Mouse (Mus musculus) cerebellum, postnatal 10 days (tissue): ENCODE results near the gene Evpl.

Source experiments
- DNase-seq, 2 experiments: peaks; one replicate each; pipeline ENCODE4 v3.0.0; 2021; ENCODE audit warnings: mixed read lengths in 2 of 2

The Evpl gene

GRCm38 (mm10) chr11:116212847-116213246, 25.0 kb downstream of the Evpl start:
- no peak for DNase-seq

DNA sequence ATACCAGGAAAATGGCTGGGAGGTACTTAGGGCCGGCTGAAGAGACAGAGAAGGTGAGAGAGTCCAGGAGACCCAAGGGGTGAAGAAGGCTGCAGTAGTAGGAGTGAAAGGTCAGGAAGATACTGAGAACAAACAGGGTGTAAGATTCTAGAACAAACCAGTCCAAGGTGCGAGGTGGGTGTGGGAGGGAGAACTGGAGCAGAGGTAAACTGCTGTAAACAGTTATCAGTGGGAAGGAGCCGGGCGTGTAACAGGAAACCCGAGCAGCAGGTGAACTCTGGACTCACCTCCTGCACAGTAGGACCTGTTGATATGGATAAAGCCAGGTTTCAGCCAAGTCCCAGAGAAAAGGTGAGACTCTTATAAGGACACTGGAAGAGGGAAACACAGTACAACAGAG, 27.2 kb downstream of the Evpl start:
- no peak for DNase-seq

GRCm38 (mm10) chr11:116209257-116209656, 28.6 kb downstream of the Evpl start:
- DNase-seq: no peak

DNA sequence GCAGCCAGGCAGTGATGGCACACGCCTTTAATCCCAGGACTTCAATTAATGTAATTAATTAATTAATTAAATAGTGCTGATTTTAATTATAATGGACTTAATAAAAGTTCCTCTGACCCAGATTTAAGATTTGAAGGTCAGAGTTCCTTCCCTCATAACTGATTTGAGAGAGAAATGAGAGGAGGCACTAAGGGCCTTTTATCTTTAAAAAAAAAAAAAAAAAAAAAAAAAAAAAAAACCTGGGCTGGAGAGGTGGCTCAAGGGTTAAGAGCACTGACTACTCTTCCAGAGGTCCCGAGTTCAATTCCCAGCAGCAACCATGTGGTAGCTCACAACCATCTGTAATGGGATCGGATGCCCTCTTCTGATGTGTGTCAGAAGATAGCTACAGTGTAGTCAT, 29.2 kb downstream of the Evpl start:
- DNase-seq: no peak

DNA sequence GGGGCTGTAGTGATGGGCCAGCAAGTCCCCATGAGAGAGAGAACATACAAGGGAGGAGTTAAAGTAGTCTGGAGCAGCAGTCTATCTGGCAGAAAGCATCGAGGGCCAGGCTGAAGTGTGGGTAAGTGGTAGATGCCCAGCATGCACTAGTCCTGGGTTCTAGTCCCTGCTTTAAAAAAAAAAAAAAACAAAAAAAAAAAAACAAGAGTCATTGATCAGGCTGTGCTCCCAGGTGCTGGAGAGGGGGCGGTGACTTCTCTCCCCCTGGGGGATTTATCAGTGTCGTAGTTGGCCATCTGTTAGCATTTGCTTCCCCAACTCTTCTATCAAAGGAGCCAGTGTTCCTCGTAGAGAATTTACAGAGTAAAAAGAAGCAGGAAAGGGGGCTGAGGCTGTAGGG, 31.2 kb downstream of the Evpl start:
- DNase-seq: no peak

- no peak for DNase-seq
Observed at GRCm38 (mm10) chr11:116203150-116203549, 34.7 kb downstream of the Evpl start.

DNA sequence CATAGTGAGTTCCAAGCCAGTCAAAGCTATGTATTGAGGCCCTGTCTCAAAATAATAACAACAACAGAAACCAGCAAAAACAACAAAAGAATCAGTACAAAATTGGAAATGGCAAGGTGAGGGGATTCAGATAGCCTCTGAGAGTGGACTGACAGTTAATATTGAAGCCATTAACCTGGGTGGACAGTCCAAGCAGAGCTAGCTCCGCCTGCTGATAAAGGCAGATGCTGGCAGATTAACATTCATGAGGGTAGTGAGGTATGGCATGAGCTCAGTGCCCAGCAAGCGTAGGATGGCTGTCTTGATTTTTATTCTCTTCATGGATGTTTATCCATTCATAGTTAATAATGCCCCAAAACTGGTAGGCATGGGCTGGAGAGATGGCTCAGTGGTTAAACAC, 36.7 kb downstream of the Evpl start:
- no peak for DNase-seq

- DNase-seq: peak; percentile 98 to 99
Observed at GRCm38 (mm10) chr11:116198639-116199531, 39.0 kb downstream of the Evpl start, which contains the start of the genes Ten1 and Acox1. Gene Ten1, plus strand, starts transcription at chr11:116198855. Gene Acox1, minus strand, starts transcription at chr11:116199045.

- DNase-seq: no peak
Observed at GRCm38 (mm10) chr11:116198132-116198531, 39.7 kb downstream of the Evpl start.

DNA sequence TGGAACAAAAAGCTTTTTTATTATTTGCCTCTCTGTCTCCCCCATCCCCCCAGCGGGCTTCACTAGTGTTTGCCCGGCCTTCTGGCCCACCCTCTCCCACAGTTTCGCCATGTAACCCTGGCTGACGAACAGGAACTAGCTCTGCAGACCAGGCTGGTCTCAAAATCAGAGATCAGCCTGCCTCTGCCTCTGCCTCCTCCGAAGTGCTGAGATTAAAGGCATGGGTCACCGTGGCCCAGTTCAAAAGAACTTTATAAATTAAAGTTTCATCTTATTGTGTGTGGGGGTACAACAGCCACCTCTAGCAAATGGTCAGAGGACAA, 40.3 kb downstream of the Evpl start:
- DNase-seq: no peak

- DNase-seq: no peak
Observed at GRCm38 (mm10) chr11:116196866-116197583, 40.9 kb downstream of the Evpl start.

DNA sequence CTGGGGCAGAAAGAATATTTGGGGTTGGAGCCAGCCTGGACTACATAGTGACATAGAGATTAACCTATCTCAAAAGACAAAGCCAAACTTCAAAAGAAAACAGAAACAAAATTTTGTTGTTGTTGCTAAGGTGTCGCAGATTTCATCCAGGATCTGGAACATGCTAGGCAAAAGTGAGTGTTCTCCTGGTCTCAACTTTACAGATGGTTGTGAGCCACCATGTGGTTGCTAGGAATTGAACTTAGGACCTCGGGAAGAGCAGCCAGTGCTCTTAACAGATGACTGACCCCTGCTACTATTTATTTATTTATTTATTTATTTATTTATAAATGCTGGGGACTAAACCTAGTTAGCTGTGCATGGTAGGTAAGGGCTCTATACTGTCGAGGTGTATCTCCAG, 41.5 kb downstream of the Evpl start:
- DNase-seq: no peak

DNA sequence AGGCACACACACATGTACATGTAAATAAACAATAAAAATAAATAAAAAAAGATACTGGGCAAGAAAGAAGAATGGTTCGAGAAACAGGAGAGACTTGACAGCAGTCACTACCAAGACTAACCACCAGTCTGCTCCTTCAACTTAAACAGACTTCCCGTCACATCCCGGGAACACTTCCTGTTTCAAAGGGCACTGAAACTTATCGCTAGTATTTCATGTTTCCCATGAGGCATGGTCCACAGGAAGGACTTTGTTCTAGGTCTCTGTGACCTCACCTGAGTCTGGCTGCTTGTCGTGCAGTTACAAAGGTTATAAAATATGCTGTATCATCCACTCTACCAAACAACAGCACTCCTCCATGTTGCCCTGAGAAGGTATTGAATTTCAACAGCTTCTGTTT, 42.6 kb downstream of the Evpl start:
- DNase-seq: no peak

GRCm38 (mm10) chr11:116194619-116195018, 43.3 kb downstream of the Evpl start:
- DNase-seq: no peak

DNA sequence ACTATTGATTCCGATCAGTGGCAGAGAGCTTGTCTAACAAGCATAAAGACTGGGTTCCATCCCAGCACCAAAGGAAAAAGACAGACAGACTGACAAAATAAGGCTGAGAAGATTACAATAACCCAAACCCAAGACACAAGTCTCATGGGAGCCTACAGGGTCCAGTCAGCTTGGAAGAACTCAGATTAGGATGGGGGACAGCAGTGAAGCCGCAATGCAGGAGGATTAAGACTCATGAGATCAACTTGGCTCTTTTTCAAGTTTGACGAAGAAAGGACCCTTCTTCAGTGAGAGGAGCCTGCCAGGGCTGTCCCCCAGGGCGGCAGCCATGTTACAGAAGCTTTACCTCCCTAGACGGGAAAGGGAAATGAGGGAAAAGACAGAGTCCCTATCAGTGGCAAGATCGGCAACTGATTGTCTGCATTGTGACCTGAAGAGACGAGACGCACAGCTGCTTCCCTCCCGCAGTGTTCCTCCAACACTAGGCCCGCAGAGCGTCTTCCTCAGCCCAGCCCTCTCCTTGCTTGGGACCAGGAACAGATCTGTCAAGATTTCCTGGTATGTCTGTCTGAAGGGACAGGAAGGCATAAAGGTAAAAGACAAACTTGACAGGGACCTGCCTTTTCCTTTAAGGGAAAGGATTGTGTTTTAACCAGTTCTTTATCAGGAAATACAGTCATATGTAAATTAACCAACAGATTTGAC, 50.5 kb downstream of the Evpl start:
- DNase-seq: no peak

GRCm38 (mm10) chr11:116186360-116186759, 51.5 kb downstream of the Evpl start:
- no peak for DNase-seq

- DNase-seq: peak in 1 of 2 experiments; percentile 36
Observed at GRCm38 (mm10) chr11:116185836-116186235, 52.0 kb downstream of the Evpl start.

DNA sequence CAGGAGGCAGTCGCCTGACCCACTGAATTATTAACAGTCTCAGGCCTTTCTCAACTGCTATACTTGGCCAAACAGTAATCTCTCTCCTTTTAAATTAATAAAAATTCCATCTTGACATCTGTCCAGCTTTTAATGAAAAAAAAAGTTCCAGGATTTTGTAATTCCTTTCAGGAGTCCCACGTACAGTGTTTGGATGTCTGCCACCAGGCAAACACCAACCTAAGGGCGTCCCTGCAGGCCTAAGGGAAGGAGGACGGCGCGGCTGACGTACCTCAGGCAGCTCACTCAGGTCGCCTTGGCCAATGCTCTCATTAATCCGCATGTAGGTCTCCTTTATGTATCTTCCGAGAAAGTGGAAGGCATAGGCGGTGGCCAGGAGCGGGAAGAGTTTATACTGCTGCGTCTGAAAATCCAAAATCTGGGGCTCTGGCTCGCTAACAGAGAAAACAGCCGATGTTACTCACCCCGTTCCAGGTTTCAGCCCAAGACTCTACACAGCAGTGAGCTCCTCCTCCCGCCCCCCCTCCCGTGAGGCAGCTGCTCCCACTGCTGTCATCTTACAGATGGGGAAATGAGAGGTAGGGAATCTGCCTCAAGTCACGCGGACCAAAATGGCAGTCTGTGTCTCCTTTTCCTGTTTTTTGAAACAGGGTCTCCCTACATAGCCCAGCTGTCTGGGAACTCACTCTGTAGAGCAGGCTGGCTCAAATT, 59.3 kb downstream of the Evpl start:
- DNase-seq: no peak

- DNase-seq: no peak
Observed at GRCm38 (mm10) chr11:116176010-116176409, 61.9 kb downstream of the Evpl start.

DNA sequence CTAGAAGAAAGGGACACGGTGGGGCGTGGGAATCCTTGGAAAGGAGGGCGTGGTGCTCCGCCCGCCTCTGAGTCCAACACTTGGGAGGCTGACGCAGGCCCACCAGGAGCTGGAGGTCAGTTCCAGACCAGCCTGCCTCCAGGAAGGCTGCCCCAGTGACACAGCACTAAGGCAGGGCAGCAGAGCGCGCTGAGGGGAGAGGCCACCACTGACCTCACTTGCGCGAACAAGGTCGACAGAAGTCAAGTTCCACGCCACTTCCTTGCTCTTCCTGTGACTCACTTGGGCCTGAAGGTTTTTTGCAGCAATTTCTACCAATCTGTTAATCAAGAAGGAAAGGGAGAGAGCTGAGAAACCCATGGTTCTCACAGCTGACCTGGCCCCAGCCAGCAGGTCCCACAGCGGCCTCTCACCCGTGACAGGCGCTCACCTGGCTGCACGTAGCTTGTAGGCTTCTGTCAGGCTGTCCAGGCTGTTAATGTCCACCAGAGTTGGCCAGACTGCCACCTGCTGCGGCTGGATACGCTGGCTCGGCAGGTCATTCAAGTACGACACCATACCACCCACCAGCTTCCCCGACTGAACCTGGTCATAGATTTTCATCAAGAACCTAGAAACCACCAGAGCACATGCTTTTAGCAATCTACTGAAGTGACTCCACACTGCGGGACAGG, 63.0 kb downstream of the Evpl start:
- DNase-seq: no peak

GRCm38 (mm10) chr11:116171959-116172358, 65.9 kb downstream of the Evpl start:
- no peak for DNase-seq
